Mouse (Mus musculus) C2C12 (cell line): ENCODE results near the gene Ppp1r26. TPM values are rescaled to one million over a fixed set of nuclear protein-coding genes. Genes with fewer than 3 reads are reported as not detected.
"Not testable (repeated sequence)": the region's sequence is repeated elsewhere in the genome, so short reads cannot be mapped to it uniquely, and the experiment has no call there.

ENCODE experiments used
- H3K27me3 ChIP-seq: one replicate; pipeline ENCODE4 v1.6.1; 2011; ENCODE audit not compliant: control insufficient read depth, insufficient read depth, insufficient read length
- H3K36me3 ChIP-seq: one replicate; pipeline ENCODE4 v1.6.1; 2011; ENCODE audit not compliant: control insufficient read depth, insufficient read depth
- H3K4me3 ChIP-seq: one replicate; pipeline ENCODE4 v1.5.1; 2011; ENCODE audit warnings: mild to moderate bottlenecking, control low read depth; ENCODE audit not compliant: poor library complexity, insufficient read depth, severe bottlenecking
- H3K79me2 ChIP-seq: one replicate; pipeline ENCODE4 v1.6.1; 2011; ENCODE audit not compliant: control insufficient read depth, insufficient read depth
- H3K79me3 ChIP-seq: one replicate; pipeline ENCODE4 v1.6.1; 2011; ENCODE audit warnings: low read depth, control low read depth
- H3ac ChIP-seq: one replicate; pipeline ENCODE3; 2011; ENCODE audit warnings: low read depth; ENCODE audit not compliant: control insufficient read depth, insufficient read length
- CEBPB ChIP-seq: IDR thresholded peaks from one replicate; pipeline ENCODE4 v1.6.1; 2011; ENCODE audit warnings: low read depth, mild to moderate bottlenecking, control low read depth, moderate library complexity
- CTCF ChIP-seq: IDR thresholded peaks from one replicate; pipeline ENCODE4 v1.5.1; 2011; ENCODE audit not compliant: control insufficient read depth, insufficient read depth, insufficient read length
- FOSL1 ChIP-seq: IDR thresholded peaks from one replicate; pipeline ENCODE4 v1.8.0; 2011; ENCODE audit warnings: mild to moderate bottlenecking, low read length; ENCODE audit not compliant: poor library complexity, insufficient read depth, severe bottlenecking
- MAX ChIP-seq: IDR thresholded peaks from one replicate; pipeline ENCODE4 v1.6.1; 2011; ENCODE audit warnings: mild to moderate bottlenecking, control low read depth
- MYOD1 ChIP-seq: IDR thresholded peaks from one replicate; pipeline ENCODE4 v1.6.1; 2011; ENCODE audit warnings: low read depth; ENCODE audit not compliant: control insufficient read depth, insufficient read length
- MYOG ChIP-seq: IDR thresholded peaks from one replicate; pipeline ENCODE4 v1.6.1; 2011; ENCODE audit not compliant: control insufficient read depth, insufficient read length; ENCODE audit errors: extremely low read depth
- USF1 ChIP-seq: IDR thresholded peaks from one replicate; pipeline ENCODE4 v1.6.1; 2011; ENCODE audit warnings: low read depth, mild to moderate bottlenecking, control low read depth, moderate library complexity
- polyA plus RNA-seq: library from polyadenylated mRNA; unstranded; fragments of >200 nt; fragmentation: generic; extraction: Trizol; gene quantifications from one replicate; pipeline ENCODE4 v1.2.1, GENCODE M21; 2012; ENCODE audit warnings: missing spikeins

Gene Ppp1r26
- polyA plus RNA-seq, 1 experiment, result 0.01 TPM

DNA sequence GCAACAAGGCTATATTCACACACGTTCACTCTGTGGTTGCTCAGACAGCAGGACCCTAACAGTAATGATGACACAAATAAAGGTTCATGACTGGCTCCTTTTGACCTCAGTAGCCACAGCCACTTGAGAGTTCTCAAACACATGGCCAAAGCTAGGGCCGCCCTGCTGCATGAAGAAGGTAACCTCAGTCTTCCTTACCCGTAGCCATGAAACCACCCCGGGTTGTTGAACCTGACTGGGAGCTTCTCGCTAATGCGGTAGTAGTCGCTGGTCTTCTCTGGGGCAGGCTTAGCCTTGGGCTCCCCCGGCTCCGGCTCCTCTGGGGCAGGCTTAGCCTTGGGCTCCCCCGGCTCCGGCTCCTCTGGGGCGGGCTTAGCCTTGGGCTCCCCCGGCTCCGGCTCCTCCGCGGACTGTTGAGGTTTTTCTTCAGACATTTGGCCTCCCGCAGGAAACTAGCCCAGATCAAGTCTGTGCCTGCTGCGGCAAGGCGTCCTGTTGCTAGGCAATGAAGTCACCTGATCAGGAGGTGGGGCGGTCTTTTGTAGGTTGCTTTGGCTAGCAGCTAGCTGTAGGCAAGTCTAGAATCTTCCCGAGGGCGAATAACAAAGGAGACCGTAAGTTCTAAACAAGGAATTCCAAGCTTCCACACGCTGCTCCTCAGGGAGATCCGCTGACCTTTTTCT, 19.4 kb downstream of the Ppp1r26 start, which contains the start of gene 1700007K13Rik:
Gene 1700007K13Rik, minus strand, starts transcription at position 497 of the 683 bp plus-strand sequence.
- no peak within 1 kb of the TSS for H3K4me3 ChIP-seq
- H3K36me3 ChIP-seq, result peaks cover 15% of the 10 kb centered on the region
- peaks cover 20% of the 10 kb centered on the region for H3K79me3 ChIP-seq
- H3ac ChIP-seq, result no peak within 1 kb of the TSS
- peaks cover 13% of the 10 kb centered on the region for H3K27me3 ChIP-seq
- TF ChIP-seq CEBPB, result no peak
- no peak for TF ChIP-seq FOSL1
- TF ChIP-seq USF1, result peak; percentile 48
- peaks cover 25% of the 10 kb centered on the region for H3K79me2 ChIP-seq

DNA sequence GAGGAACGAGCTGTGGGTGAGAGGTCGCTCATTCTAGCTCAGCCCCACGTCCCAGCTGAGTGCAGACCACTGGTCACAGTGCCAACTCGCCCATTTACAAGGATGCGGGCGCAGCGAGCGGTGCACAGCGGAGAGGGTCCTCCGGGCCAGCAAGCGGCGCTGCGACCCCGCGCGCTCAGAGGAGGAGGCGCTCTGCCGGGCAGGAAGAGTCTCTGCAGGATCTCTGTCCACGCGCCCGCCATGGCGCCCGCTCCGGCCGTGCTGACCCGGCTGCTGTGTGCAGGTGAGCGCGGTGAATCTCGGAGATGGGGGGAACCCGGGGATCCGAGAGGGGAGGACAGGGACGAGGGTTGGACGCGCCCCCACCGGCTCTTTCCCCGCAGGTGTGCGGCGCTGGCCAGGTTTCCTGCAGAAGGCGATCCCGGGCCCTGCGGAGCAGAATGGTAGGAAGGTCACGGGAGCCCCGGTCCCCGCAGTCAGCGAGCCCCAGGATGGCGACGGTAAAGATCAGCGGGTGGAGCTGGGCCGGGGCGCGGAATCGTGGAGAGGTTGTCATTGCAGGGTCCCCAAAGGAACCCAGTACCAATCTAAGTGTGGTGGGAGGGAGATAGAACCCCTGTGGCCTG, 21.4 kb downstream of the Ppp1r26 start, which contains the start of gene Mrps2:
Gene Mrps2, plus strand, starts transcription at position 207 of the 626 bp plus-strand sequence.
- Histone ChIP-seq H3K79me2 (peaks cover 25% of the 10 kb centered on the region), H3K79me3 (peaks cover 20% of the 10 kb centered on the region), H3K27me3 (peaks cover 13% of the 10 kb centered on the region), H3K36me3 (peaks cover 23% of the 10 kb centered on the region), H3K4me3 (peak within 1 kb of the TSS; percentile 92), H3ac (peak within 1 kb of the TSS; percentile 89)
- TF ChIP-seq CTCF, result peak; percentile 99
- TF ChIP-seq MAX, result peak; percentile 85
- no peak for TF ChIP-seq MYOD1

DNA sequence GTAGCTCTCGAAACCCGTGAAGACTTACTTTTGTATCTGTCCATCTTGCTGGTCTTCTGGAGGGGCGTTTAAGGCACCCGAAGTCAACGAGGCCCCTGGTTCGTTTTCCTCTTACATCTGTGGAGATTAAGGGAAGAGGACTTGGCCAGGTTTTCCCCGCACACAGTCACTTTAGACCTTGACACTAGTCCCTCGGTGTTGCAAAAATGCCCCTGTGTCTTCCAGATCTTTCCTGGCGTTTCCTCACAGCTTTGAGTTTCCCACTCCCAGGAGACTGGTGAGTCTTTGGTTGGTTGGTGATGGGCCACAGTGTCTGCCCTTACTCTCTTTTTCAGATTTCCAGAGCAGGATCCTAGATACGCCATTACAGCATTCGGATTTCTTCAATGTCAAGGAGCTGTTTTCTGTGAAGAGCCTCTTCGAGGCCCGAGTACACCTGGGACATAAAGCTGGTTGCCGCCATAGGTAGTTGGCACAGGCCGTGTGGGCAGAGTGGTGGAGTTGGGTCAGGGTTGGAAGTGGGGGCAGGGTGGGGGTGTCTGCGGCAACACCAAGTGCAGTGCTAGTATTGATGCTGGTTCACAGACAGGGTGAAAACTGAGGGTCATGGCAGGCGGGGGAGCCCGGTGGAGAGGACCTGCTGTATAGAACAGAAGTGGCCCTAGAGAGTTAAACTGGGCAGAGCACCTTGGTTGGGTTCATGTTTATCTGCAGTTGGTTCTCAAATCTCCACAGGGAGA, 22.1 kb downstream of the Ppp1r26 start:
- no peak for TF ChIP-seq MYOG
- TF ChIP-seq MAX, result no peak
- no peak for TF ChIP-seq USF1
- TF ChIP-seq FOSL1, result no peak
- no peak for TF ChIP-seq CTCF
- TF ChIP-seq MYOD1, result no peak
- no peak for TF ChIP-seq CEBPB
- Histone ChIP-seq H3K79me2 (peaks cover 25% of the 10 kb centered on the region), H3K4me3 (peak overlapping the region; percentile 92), H3K36me3 (peaks cover 23% of the 10 kb centered on the region), H3K27me3 (peaks cover 13% of the 10 kb centered on the region), H3K79me3 (peaks cover 20% of the 10 kb centered on the region), H3ac (peak overlapping the region; percentile 89)

DNA sequence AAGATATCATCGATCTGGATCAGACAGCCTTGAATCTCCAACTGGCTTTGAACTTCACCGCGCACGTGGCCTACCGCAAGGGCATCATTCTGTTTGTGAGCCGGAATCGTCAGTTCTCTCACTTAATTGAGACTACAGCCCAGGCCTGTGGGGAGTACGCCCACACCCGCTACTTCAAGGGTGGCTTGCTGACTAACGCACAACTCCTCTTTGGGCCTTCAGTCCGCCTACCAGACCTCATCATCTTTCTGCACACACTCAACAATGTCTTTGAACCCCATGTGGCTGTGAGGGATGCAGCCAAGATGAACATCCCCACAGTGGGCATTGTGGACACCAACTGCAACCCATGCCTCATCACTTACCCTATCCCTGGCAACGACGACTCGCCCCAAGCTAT, 22.9 kb downstream of the Ppp1r26 start:
- TF ChIP-seq MYOD1, result no peak
- TF ChIP-seq CEBPB, result no peak
- TF ChIP-seq MYOG, result no peak
- no peak for TF ChIP-seq FOSL1
- no peak for TF ChIP-seq MAX
- no peak for TF ChIP-seq CTCF
- TF ChIP-seq USF1, result no peak
- Histone ChIP-seq H3K27me3 (peaks cover 12% of the 10 kb centered on the region), H3K36me3 (peaks cover 23% of the 10 kb centered on the region), H3K79me3 (peaks cover 20% of the 10 kb centered on the region), H3ac (no peak overlapping the region), H3K4me3 (no peak overlapping the region), H3K79me2 (peaks cover 25% of the 10 kb centered on the region)

DNA sequence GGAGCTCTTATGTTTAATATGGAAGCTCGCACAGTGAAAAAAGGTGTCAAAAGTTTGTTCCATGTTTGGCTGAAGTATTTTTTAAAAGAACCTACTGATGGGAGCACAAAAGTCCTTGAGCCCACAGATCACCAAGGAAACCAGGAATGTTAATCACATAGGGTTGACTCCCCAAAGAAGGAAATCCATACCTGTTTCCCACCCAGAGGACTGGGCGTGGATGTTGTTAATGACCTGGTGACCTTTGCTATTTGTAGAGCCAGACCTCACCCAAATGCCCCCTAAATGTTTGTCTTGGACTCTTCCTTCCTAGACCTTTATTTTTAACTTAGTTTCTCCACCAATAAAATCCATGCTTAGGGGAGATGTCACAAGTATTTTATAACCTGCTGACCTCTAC, 24.0 kb downstream of the Ppp1r26 start:
- H3K79me2 ChIP-seq, result peaks cover 25% of the 10 kb centered on the region
- H3K27me3 ChIP-seq, result peaks cover 3% of the 10 kb centered on the region
- no peak for TF ChIP-seq CEBPB
- TF ChIP-seq CTCF, result no peak
- no peak for TF ChIP-seq MAX
- TF ChIP-seq MYOD1, result no peak
- TF ChIP-seq USF1, result no peak
- no peak for TF ChIP-seq FOSL1
- TF ChIP-seq MYOG, result no peak
- H3K36me3 ChIP-seq, result peaks cover 23% of the 10 kb centered on the region
- H3ac ChIP-seq, result no peak overlapping the region
- H3K79me3 ChIP-seq, result peaks cover 20% of the 10 kb centered on the region
- H3K4me3 ChIP-seq, result no peak overlapping the region

DNA sequence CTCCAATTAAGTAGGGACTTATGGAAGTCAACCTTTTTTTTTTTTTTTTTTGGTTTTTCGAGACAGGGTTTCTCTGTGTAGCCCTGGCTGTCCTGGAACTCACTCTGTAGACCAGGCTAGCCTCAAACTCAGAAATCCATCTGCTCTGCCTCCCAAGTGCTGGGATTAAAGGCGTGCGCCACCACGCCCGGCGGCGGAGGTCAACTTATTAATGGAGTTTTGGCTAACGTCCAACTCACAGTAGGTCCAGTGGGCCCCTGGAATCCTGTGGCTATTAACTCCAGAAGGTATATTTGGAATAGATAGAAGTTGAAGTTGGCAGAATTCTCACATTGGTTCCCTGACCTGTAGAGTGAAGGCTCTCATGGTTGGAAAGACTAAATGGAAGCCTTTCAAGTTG, 25.4 kb downstream of the Ppp1r26 start:
- Histone ChIP-seq H3K79me2 (peaks cover 25% of the 10 kb centered on the region), H3K36me3 (peaks cover 23% of the 10 kb centered on the region), H3K79me3 (peaks cover 20% of the 10 kb centered on the region)
- H3ac ChIP-seq, H3K27me3 ChIP-seq, H3K4me3 ChIP-seq: not testable (repeated sequence)

DNA sequence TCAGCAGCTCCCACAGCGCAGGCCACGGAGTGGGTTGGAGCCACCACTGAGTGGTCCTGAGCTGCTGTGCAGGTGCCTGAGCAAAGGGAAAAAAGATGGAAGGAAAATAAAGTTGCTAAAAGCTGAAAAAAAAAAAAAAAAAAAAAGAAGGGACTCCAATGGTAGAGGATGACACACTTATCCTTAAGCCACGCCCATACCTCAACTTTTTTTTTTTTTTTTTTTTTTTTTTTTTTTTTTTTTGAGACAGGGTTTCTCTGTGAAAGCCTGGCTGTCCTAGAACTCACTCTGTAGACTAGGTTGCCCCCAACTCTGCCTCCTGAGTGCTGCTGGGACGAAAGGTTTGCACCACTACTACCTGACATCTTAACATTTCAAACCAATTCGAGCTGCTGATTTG, 31.4 kb downstream of the Ppp1r26 start:
- not testable (repeated sequence) for H3K36me3 ChIP-seq, H3K4me3 ChIP-seq, H3ac ChIP-seq, H3K79me2 ChIP-seq, H3K79me3 ChIP-seq
- peaks cover 13% of the 10 kb centered on the region for H3K27me3 ChIP-seq
